Mouse (Mus musculus) lung, embryonic 16.5 days (tissue): ENCODE measurements around the gene Ate1. TPM values are rescaled to one million over a fixed set of nuclear protein-coding genes. Genes with fewer than 3 reads are reported as not detected.
"Not testable (repeated sequence)": the region's sequence is repeated elsewhere in the genome, so short reads cannot be mapped to it uniquely, and the experiment has no call there.

ENCODE experiments used
- ATAC-seq: fragments of 200-750 bp; cut with Nextera tagmentation; 2 replicates; pipeline ENCODE4 v1.8.0; 2017; ENCODE audit warnings: low read depth, mild to moderate bottlenecking, moderate library complexity
- H3K27ac ChIP-seq: fragments of 300-500 bp; sonication (generic); 2 replicates; pipeline ENCODE4 v1.5.1; 2014; ENCODE audit warnings: mild to moderate bottlenecking, control low read depth, low read length
- H3K27me3 ChIP-seq: fragments of 300-500 bp; sonication (generic); 2 replicates; pipeline ENCODE4 v1.6.1; 2014; ENCODE audit warnings: low read depth, low read length, mixed read lengths; ENCODE audit not compliant: control insufficient read depth, insufficient read depth
- H3K36me3 ChIP-seq: fragments of 300-500 bp; sonication (generic); 2 replicates; pipeline ENCODE4 v1.6.1; 2014; ENCODE audit warnings: low read length; ENCODE audit not compliant: control insufficient read depth, insufficient read depth
- H3K4me1 ChIP-seq: fragments of 300-500 bp; sonication (generic); replicated peaks from 2 replicates; pipeline ENCODE4 v1.6.1; 2014; ENCODE audit warnings: low read length, mixed read lengths; ENCODE audit not compliant: control insufficient read depth, insufficient read depth
- H3K4me2 ChIP-seq: fragments of 300-500 bp; sonication (generic); 2 replicates; pipeline ENCODE4 v1.6.1; 2014; ENCODE audit warnings: low read depth, low read length, control low read depth
- H3K4me3 ChIP-seq: fragments of 300-500 bp; sonication (generic); 2 replicates; pipeline ENCODE4 v1.5.1; 2014; ENCODE audit warnings: mild to moderate bottlenecking, low read length, control low read depth
- H3K9ac ChIP-seq: fragments of 300-500 bp; sonication (generic); 2 replicates; pipeline ENCODE4 v1.6.1; 2014; ENCODE audit warnings: low read length, control low read depth
- H3K9me3 ChIP-seq: fragments of 300-500 bp; sonication (generic); 2 replicates; pipeline ENCODE4 v1.6.1; 2016; ENCODE audit warnings: low read length; ENCODE audit not compliant: control insufficient read depth
- WGBS: fragments of 180-500 bp; shearing (Covaris S2); extraction: QIAGEN DNeasy Blood & Tissue Kit; methylation state at CpG from one replicate; pipeline ENCODE4 v1.1.7; 2014; 5-methylcytosine and 5-hydroxymethylcytosine counted together
- polyA plus RNA-seq: library from polyadenylated mRNA; unstranded; fragments of >200 nt; fragmentation: Nextera tagmentation; extraction: Ambion mirVana; gene quantifications from 2 replicates; pipeline ENCODE4 v1.2.1, GENCODE M21; 2015

Gene Ate1
- polyA plus RNA-seq, 1 experiment from 2014 or later, result 64.7 TPM

- ATAC-seq, result no peak
- 90% methylated on average over 5 of the region's 5 CpGs for WGBS
- Histone ChIP-seq H3K27me3 (no peaks in the 10 kb centered on the region), H3K27ac (no peak overlapping the region), H3K9ac (no peak overlapping the region), H3K4me3 (no peak overlapping the region), H3K4me1 (no peaks in the 10 kb centered on the region), H3K36me3 (peaks cover 24% of the 10 kb centered on the region), H3K9me3 (no peaks in the 10 kb centered on the region), H3K4me2 (no peak overlapping the region)
These were observed 9.9 kb downstream of the Ate1 start for GRCm38 (mm10) chr7:130510243-130510642.

DNA sequence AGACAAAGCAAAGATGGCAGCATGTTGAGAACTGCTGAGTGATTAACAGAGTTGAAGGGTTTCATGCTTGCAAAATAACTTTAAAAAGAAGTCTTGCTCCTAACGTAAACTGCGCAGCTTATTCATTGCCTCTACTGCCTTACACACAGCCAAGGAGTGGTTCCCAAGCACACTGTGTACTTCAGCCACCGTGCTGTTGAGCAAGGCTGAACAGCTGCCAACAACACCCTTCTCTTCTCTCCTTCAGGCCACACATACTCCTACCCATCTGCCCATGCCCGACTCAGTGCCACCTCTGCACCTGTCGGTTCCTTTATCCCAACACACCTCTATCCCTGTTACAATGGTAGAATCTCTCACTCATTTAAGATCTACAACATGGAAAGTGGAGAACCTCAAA lies 17.2 kb downstream of the Ate1 start:
- WGBS, result 87% methylated on average over 5 of the region's 5 CpGs
- no peak for ATAC-seq
- H3K4me2 ChIP-seq, result no peak overlapping the region
- H3K4me1 ChIP-seq, result no peaks in the 10 kb centered on the region
- no peak overlapping the region for H3K27ac ChIP-seq
- H3K36me3 ChIP-seq, result peaks cover 36% of the 10 kb centered on the region
- no peak overlapping the region for H3K4me3 ChIP-seq
- H3K9me3 ChIP-seq, result no peaks in the 10 kb centered on the region
- H3K27me3 ChIP-seq, result no peaks in the 10 kb centered on the region
- H3K9ac ChIP-seq, result no peak overlapping the region

DNA sequence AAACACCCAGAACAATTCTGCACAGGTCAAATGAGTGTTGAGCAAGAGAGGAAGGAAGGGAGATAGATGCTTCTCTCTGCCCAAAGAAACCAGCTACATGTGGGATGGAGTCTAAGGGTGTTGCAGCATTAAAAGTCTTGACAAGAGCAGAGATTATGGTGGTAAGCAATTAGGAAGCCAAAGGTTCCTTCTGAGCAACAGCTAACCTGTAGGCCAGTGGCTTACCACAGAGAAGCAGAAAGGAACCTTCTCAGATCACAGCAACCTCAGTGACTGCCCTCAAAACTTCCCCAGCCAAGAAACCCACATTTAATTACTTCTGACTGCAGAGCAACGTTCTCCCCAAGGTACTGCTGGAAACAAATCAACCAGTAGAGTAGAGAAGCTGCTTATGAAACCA lies 18.7 kb downstream of the Ate1 start:
- Histone ChIP-seq H3K9ac (no peak overlapping the region), H3K27ac (no peak overlapping the region), H3K4me2 (no peak overlapping the region), H3K4me1 (no peaks in the 10 kb centered on the region), H3K4me3 (no peak overlapping the region), H3K27me3 (no peaks in the 10 kb centered on the region), H3K9me3 (no peaks in the 10 kb centered on the region), H3K36me3 (peaks cover 24% of the 10 kb centered on the region)
- no peak for ATAC-seq
- 75% methylated on average over 1 of the region's 1 CpGs for WGBS

GRCm38 (mm10) chr7:130493346-130493745 lies 26.8 kb downstream of the Ate1 start:
- 74% methylated on average over 3 of the region's 3 CpGs for WGBS
- H3K4me3 ChIP-seq, result no peak overlapping the region

GRCm38 (mm10) chr7:130492026-130492425 lies 28.1 kb downstream of the Ate1 start:
- Histone ChIP-seq H3K9ac (no peak overlapping the region), H3K4me1 (no peaks in the 10 kb centered on the region), H3K9me3 (no peaks in the 10 kb centered on the region), H3K4me2 (no peak overlapping the region), H3K36me3 (0 out of 2 replicates have a peak, but pooled peaks cover 3% of the 10 kb centered on the region), H3K27ac (no peak overlapping the region), H3K27me3 (no peaks in the 10 kb centered on the region), H3K4me3 (no peak overlapping the region)
- no peak for ATAC-seq

More at GRCm38 (mm10) chr7:130493346-130493745, 26.8 kb downstream of the Ate1 start:
- Histone ChIP-seq H3K27me3 (no peaks in the 10 kb centered on the region), H3K4me1 (no peaks in the 10 kb centered on the region), H3K9me3 (no peaks in the 10 kb centered on the region), H3K27ac (no peak overlapping the region), H3K36me3 (no peaks in the 10 kb centered on the region; the same call in 1 of the 2 replicates), H3K9ac (no peak overlapping the region), H3K4me2 (no peak overlapping the region)
- no peak for ATAC-seq

GRCm38 (mm10) chr7:130479003-130479402 lies 41.2 kb downstream of the Ate1 start:
- H3K9ac ChIP-seq, H3K27me3 ChIP-seq, H3K9me3 ChIP-seq, H3K27ac ChIP-seq, H3K36me3 ChIP-seq, H3K4me2 ChIP-seq, H3K4me1 ChIP-seq, ATAC-seq, H3K4me3 ChIP-seq: not testable (repeated sequence)
- WGBS, result 82% methylated on average over 3 of the region's 3 CpGs

DNA sequence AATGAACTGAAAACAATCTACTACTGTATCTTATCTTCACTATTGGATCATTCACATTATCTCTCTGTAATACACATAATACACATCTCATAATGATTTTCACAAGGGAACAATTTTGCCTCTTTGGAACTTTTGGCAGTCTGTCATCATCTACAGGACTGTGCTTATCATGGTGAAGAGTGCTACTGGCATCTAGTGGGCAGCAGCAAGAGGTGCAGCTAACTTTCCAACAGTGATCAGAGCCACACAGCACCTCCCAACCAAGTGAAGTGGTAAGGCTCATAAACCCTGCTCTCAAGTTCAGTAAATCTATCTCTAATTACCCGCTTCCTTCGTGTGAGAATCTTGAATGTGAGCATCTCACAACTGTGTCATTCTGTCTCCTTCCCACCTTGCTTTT lies 44.2 kb downstream of the Ate1 start:
- no peaks in the 10 kb centered on the region for H3K9me3 ChIP-seq
- H3K36me3 ChIP-seq, result peaks cover 3% of the 10 kb centered on the region; the same call in 1 of the 2 replicates
- H3K4me3 ChIP-seq, result no peak overlapping the region
- no peaks in the 10 kb centered on the region for H3K27me3 ChIP-seq
- ATAC-seq, result peak; percentile 82
- 36% methylated on average over 2 of the region's 2 CpGs for WGBS
- no peak overlapping the region for H3K4me2 ChIP-seq
- no peak overlapping the region for H3K27ac ChIP-seq
- H3K4me1 ChIP-seq, result no peaks in the 10 kb centered on the region; the same call in 1 of the 2 replicates
- no peak overlapping the region for H3K9ac ChIP-seq

DNA sequence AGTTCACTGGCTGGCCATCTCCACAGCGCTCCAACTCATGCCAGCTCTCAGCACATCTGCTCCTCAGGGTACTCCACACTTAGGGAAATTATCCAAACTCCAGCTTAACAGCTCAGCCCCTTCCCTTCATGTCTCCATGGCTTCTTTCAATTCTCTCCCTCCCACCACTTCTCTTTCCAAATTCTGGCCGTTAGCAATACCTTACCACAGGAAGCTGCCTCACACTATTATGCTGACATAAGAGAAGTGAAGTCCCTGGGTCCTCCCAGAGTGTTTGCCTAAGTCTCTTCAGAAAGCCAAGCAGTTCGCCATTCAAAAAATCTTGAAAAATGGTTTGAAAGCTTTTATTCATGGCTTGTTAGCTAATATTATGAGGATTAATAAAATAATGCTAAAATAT lies 46.3 kb downstream of the Ate1 start:
- no peaks in the 10 kb centered on the region for H3K36me3 ChIP-seq
- no peak for ATAC-seq
- no peak overlapping the region for H3K27ac ChIP-seq
- H3K4me2 ChIP-seq, result no peak overlapping the region
- no peak overlapping the region for H3K9ac ChIP-seq
- no peaks in the 10 kb centered on the region; the same call in 1 of the 2 replicates for H3K4me1 ChIP-seq
- no peaks in the 10 kb centered on the region for H3K27me3 ChIP-seq
- no peak overlapping the region for H3K4me3 ChIP-seq
- 55% methylated on average over 3 of the region's 3 CpGs for WGBS
- no peaks in the 10 kb centered on the region for H3K9me3 ChIP-seq

DNA sequence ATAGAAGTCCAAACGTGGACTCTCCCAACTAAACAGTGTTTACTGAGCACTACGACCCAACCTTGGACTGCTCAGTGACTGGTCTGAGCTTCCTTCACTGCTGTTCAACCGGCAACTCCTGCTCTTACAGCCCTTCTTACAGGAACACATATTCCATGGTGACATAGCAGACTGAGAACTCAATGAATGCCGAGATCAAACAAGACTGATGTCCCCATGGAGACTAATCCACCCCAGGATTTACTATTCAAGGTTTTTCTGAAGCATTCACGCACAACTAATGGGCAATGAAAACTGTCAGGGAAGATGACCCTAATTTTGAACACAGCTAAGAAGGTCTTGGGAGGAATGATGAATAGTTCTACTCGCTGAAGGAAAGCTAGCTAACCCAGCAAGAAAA lies 47.5 kb downstream of the Ate1 start:
- Histone ChIP-seq H3K4me2 (no peak overlapping the region), H3K9ac (no peak overlapping the region), H3K4me1 (no peaks in the 10 kb centered on the region; the same call in 1 of the 2 replicates), H3K36me3 (no peaks in the 10 kb centered on the region), H3K9me3 (no peaks in the 10 kb centered on the region), H3K27me3 (no peaks in the 10 kb centered on the region), H3K27ac (no peak overlapping the region), H3K4me3 (no peak overlapping the region)
- WGBS, result 70% methylated on average over 6 of the region's 6 CpGs
- ATAC-seq, result no peak

- no peaks in the 10 kb centered on the region for H3K27me3 ChIP-seq
- no peak overlapping the region for H3K9ac ChIP-seq
- no peaks in the 10 kb centered on the region for H3K36me3 ChIP-seq
- ATAC-seq, result no peak
- 54% methylated on average over 6 of the region's 6 CpGs for WGBS
- no peaks in the 10 kb centered on the region for H3K9me3 ChIP-seq
- H3K4me1 ChIP-seq, result no peaks in the 10 kb centered on the region; the same call in 1 of the 2 replicates
- H3K27ac ChIP-seq, result no peak overlapping the region
- no peak overlapping the region for H3K4me2 ChIP-seq
- no peak overlapping the region for H3K4me3 ChIP-seq
These were observed 49.1 kb downstream of the Ate1 start for GRCm38 (mm10) chr7:130471045-130471444.
